Mouse (Mus musculus) fat pad, adult 2 months (tissue): ENCODE measurements around the gene Clec2d.
"Not testable (repeated sequence)": the region's sequence is repeated elsewhere in the genome, so short reads cannot be mapped to it uniquely, and the experiment has no call there.

Source experiments
- DNase-seq: peaks from one replicate; pipeline ENCODE4 v3.0.0-alpha.2; 2011; ENCODE audit warnings: low read depth, low spot score; ENCODE audit errors: extremely low read depth

Clec2d gene

GRCm38 (mm10) chr6:129187200-129187651, 6.8 kb downstream of the Clec2d start:
- no peak for DNase-seq

- not testable (repeated sequence) for DNase-seq
These were observed 7.4 kb downstream of the Clec2d start for GRCm38 (mm10) chr6:129187816-129188215.

GRCm38 (mm10) chr6:129193431-129193830, 13.0 kb downstream of the Clec2d start:
- DNase-seq, result no peak

- not testable (repeated sequence) for DNase-seq
These were observed 19.7 kb downstream of the Clec2d start for GRCm38 (mm10) chr6:129200066-129200465.

GRCm38 (mm10) chr6:129202306-129202705, 21.9 kb downstream of the Clec2d start:
- no peak for DNase-seq

GRCm38 (mm10) chr6:129204342-129204741, 23.9 kb downstream of the Clec2d start:
- no peak for DNase-seq

GRCm38 (mm10) chr6:129204838-129205237, 24.4 kb downstream of the Clec2d start:
- no peak for DNase-seq

- DNase-seq, result no peak
These were observed 28.6 kb downstream of the Clec2d start for GRCm38 (mm10) chr6:129208891-129209519.

GRCm38 (mm10) chr6:129209785-129210446, 29.5 kb downstream of the Clec2d start:
- no peak for DNase-seq

GRCm38 (mm10) chr6:129210447-129210790, 30.0 kb downstream of the Clec2d start:
- DNase-seq, result no peak

- DNase-seq, result no peak
These were observed 32.2 kb downstream of the Clec2d start for GRCm38 (mm10) chr6:129212421-129213195.

GRCm38 (mm10) chr6:129213497-129213896, 33.1 kb downstream of the Clec2d start:
- no peak for DNase-seq

GRCm38 (mm10) chr6:129214263-129214662, 33.8 kb downstream of the Clec2d start:
- no peak for DNase-seq

- no peak for DNase-seq
These were observed 34.6 kb downstream of the Clec2d start for GRCm38 (mm10) chr6:129215053-129215452.

- no peak for DNase-seq
These were observed 35.6 kb downstream of the Clec2d start for GRCm38 (mm10) chr6:129215886-129216637.

- no peak for DNase-seq
These were observed 36.4 kb downstream of the Clec2d start for GRCm38 (mm10) chr6:129216721-129217230.

GRCm38 (mm10) chr6:129218191-129218696, 37.8 kb downstream of the Clec2d start:
- DNase-seq, result no peak

GRCm38 (mm10) chr6:129219897-129220517, 39.6 kb downstream of the Clec2d start:
- DNase-seq, result no peak

GRCm38 (mm10) chr6:129221053-129221452, 40.6 kb downstream of the Clec2d start:
- no peak for DNase-seq

- no peak for DNase-seq
These were observed 41.9 kb downstream of the Clec2d start for GRCm38 (mm10) chr6:129222188-129222800.
